In the genomic region with DNA sequence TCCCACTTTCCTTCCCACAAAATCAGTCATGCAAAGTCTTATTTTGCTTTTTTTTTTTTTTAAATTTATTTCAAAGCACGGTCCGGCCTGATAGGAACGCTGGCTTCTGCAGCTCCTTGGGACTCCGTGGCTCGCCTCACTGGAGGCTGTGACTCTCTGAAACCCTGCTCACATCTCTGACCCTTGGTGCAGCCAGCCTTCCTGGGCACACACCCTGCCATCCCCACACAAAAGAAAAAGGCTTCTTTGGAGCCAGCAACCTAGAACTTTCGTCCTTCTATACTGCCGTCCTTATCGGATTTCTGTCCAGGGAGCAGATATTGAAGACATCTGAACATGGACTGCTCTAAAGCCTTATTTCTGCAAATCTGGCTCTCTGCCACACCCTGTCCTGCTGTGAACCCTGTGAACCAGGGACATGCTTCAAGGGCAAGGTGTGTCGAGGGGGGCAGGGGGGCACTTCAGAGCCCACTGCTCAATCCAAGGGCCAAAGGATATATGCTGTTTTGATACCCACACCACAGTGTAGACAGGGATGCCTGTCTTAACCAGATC, we compare ENCODE assay signal across 17 mouse cellular contexts. TPM values are rescaled to one million over a fixed set of nuclear protein-coding genes. Genes with fewer than 3 reads are reported as not detected.
A peak's percentile ranks its signal among the peaks of the same experiment; 100 is the strongest.
DNase-seq lines count a peak whose midpoint lies in the region; ATAC-seq and TF ChIP-seq lines count a peak whose summit lies in the region.
"Had no signal": no experiment of that assay in that cellular context is flagged by ENCODE, and none has a peak within 500 bp of the region (broad histone marks: within the 10 kb centered on the region; RNA-seq: fewer than 3 reads in every experiment).

No protein-coding gene starts in this region.

- no peak overlapping the region for H3K4me2 ChIP-seq in forebrain, embryonic 13.5 days
- no peak overlapping the region for H3K4me2 ChIP-seq in hindbrain, embryonic 13.5 days
- no peak overlapping the region for H3K4me2 ChIP-seq in hindbrain, embryonic 11.5 days (replicated peaks; ENCODE audit: low read depth, low read length)
- no peak overlapping the region for H3K4me2 ChIP-seq in lung, embryonic 14.5 days
- H3K4me2 ChIP-seq: embryonic facial prominence, embryonic 15.5 days; heart, embryonic 15.5 days; liver, embryonic 11.5 days; midbrain, embryonic 13.5 days had no signal

- no peak overlapping the region for H3K4me3 ChIP-seq in forebrain, embryonic 13.5 days
- H3K4me3 ChIP-seq in forebrain, embryonic 10.5 days, result no peak overlapping the region
- no peak overlapping the region for H3K4me3 ChIP-seq in hindbrain, embryonic 13.5 days
- H3K4me3 ChIP-seq in hindbrain, embryonic 11.5 days (ENCODE audit: low read depth, low read length), result no peak overlapping the region
- H3K4me3 ChIP-seq in lung, embryonic 14.5 days (ENCODE audit: low read depth, low read length), result no peak overlapping the region
- H3K4me3 ChIP-seq: embryonic facial prominence, embryonic 15.5 days; heart, embryonic 15.5 days; midbrain, embryonic 13.5 days had no signal

- no peak for TF ChIP-seq CTCF in lung, embryonic 14.5 days (IDR thresholded peaks at IDR 0.05; ENCODE audit: low read depth)

- H3K27ac ChIP-seq in forebrain, embryonic 13.5 days, result peak overlapping the region; percentile 35; the same call in 1 of the 2 replicates
- no peak overlapping the region for H3K27ac ChIP-seq in forebrain, embryonic 10.5 days
- peak overlapping the region; percentile 44 for H3K27ac ChIP-seq in hindbrain, embryonic 13.5 days
- no peak overlapping the region for H3K27ac ChIP-seq in hindbrain, embryonic 11.5 days (ENCODE audit: low read depth, low read length)
- H3K27ac ChIP-seq in lung, embryonic 14.5 days (ENCODE audit: low read depth), result peak overlapping the region; percentile 4; the same call in 1 of the 2 replicates
- H3K27ac ChIP-seq: heart, embryonic 15.5 days; macrophage; midbrain, embryonic 13.5 days had no signal

- no peaks in the 10 kb centered on the region; the same call in none of the 2 replicates for H3K36me3 ChIP-seq in forebrain, embryonic 13.5 days (ENCODE audit: poor library complexity, severe bottlenecking)
- peaks cover 49% of the 10 kb centered on the region for H3K36me3 ChIP-seq in forebrain, embryonic 10.5 days (replicated peaks)
- H3K36me3 ChIP-seq in hindbrain, embryonic 13.5 days, result no peaks in the 10 kb centered on the region
- no peaks in the 10 kb centered on the region for H3K36me3 ChIP-seq in hindbrain, embryonic 11.5 days (ENCODE audit: control insufficient read depth, insufficient read depth, low read length)
- H3K36me3 ChIP-seq in lung, embryonic 14.5 days (ENCODE audit: insufficient read depth), result 0 out of 2 replicates have a peak, but pooled peaks cover 2% of the 10 kb centered on the region
- H3K36me3 ChIP-seq: embryonic facial prominence, embryonic 15.5 days; midbrain, embryonic 13.5 days had no signal

- no peaks in the 10 kb centered on the region for H3K27me3 ChIP-seq in forebrain, embryonic 13.5 days
- no peaks in the 10 kb centered on the region for H3K27me3 ChIP-seq in forebrain, embryonic 10.5 days (ENCODE audit: poor library complexity, severe bottlenecking)
- H3K27me3 ChIP-seq in hindbrain, embryonic 13.5 days, result no peaks in the 10 kb centered on the region
- no peaks in the 10 kb centered on the region for H3K27me3 ChIP-seq in hindbrain, embryonic 11.5 days (ENCODE audit: control insufficient read depth, insufficient read depth, low read length)
- no peaks in the 10 kb centered on the region for H3K27me3 ChIP-seq in lung, embryonic 14.5 days (ENCODE audit: insufficient read depth, low read length)
- H3K27me3 ChIP-seq: embryonic facial prominence, embryonic 15.5 days; heart, embryonic 15.5 days; midbrain, embryonic 13.5 days; Patski had no signal

- DNase-seq in forebrain, embryonic 10.5 days (ENCODE audit: extremely low spot score, low spot score), result no peak
- DNase-seq in hindbrain, embryonic 11.5 days (ENCODE audit: low spot score), result no peak
- no peak for DNase-seq in lung, embryonic 14.5 days
- DNase-seq in lung, postnatal 10 days, result no peak
- no peak for DNase-seq in layer of hippocampus, postnatal 36 days
- DNase-seq: cerebellum, adult 2 months; lung, adult 2 months; thymus, postnatal 4 days had no signal

- H3K9me3 ChIP-seq in forebrain, embryonic 13.5 days (replicated peaks), result no peaks in the 10 kb centered on the region; the same call in 1 of the 2 replicates
- no peaks in the 10 kb centered on the region; the same call in 1 of the 2 replicates for H3K9me3 ChIP-seq in forebrain, embryonic 10.5 days
- H3K9me3 ChIP-seq in hindbrain, embryonic 13.5 days, result no peaks in the 10 kb centered on the region
- H3K9me3 ChIP-seq in hindbrain, embryonic 11.5 days (ENCODE audit: control insufficient read depth, low read length), result no peaks in the 10 kb centered on the region
- H3K9me3 ChIP-seq in lung, embryonic 14.5 days (ENCODE audit: low read depth, low read length), result no peaks in the 10 kb centered on the region
- H3K9me3 ChIP-seq: embryonic facial prominence, embryonic 15.5 days; heart, embryonic 15.5 days; midbrain, embryonic 13.5 days had no signal

- WGBS in forebrain, embryonic 13.5 days, result 74% methylated on average over 9 of the region's 9 CpGs
- WGBS in forebrain, embryonic 10.5 days, result 89% methylated on average over 9 of the region's 9 CpGs
- 82% methylated on average over 9 of the region's 9 CpGs for WGBS in hindbrain, embryonic 13.5 days
- 82% methylated on average over 9 of the region's 9 CpGs for WGBS in hindbrain, embryonic 11.5 days
- 78% methylated on average over 9 of the region's 9 CpGs for WGBS in lung, embryonic 14.5 days

- H3K9ac ChIP-seq in forebrain, embryonic 13.5 days, result no peak overlapping the region
- H3K9ac ChIP-seq in hindbrain, embryonic 13.5 days, result no peak overlapping the region
- H3K9ac ChIP-seq in hindbrain, embryonic 11.5 days (ENCODE audit: low read depth, low read length), result no peak overlapping the region
- no peak overlapping the region for H3K9ac ChIP-seq in lung, embryonic 14.5 days
- H3K9ac ChIP-seq: embryonic facial prominence, embryonic 15.5 days; heart, embryonic 15.5 days; midbrain, embryonic 13.5 days had no signal

- ATAC-seq in forebrain, embryonic 13.5 days, result no peak
- no peak for ATAC-seq in hindbrain, embryonic 13.5 days (ENCODE audit: low FRiP score)
- ATAC-seq in hindbrain, embryonic 11.5 days (ENCODE audit: low FRiP score), result no peak
- no peak for ATAC-seq in lung, embryonic 14.5 days (ENCODE audit: insufficient read depth)
- ATAC-seq: activated CD4-positive, CD25-positive, alpha-beta regulatory T cell, adult 4 months; midbrain, embryonic 13.5 days; Patski had no signal

- peaks cover 19% of the 10 kb centered on the region for H3K4me1 ChIP-seq in forebrain, embryonic 13.5 days
- H3K4me1 ChIP-seq in forebrain, embryonic 10.5 days, result 0 out of 2 replicates have a peak, but pooled peaks cover 2% of the 10 kb centered on the region
- H3K4me1 ChIP-seq in hindbrain, embryonic 13.5 days (replicated peaks), result peaks cover 19% of the 10 kb centered on the region
- no peaks in the 10 kb centered on the region for H3K4me1 ChIP-seq in hindbrain, embryonic 11.5 days (replicated peaks; ENCODE audit: control insufficient read depth, insufficient read depth, low read length)
- H3K4me1 ChIP-seq in lung, embryonic 14.5 days (ENCODE audit: insufficient read depth), result peaks cover 7% of the 10 kb centered on the region; the same call in 1 of the 2 replicates

RNA-seq across cellular contexts. Expression of gene Slc7a1, which starts 15.1 kb away (rescaled TPM):
- 24.4 and 27.2 TPM in 2 replicates for polyA plus RNA-seq in forebrain, embryonic 13.5 days (2015; fragmentation: Nextera tagmentation; extraction: Ambion mirVana)
- 17.4 and 17.6 TPM in 2 replicates for polyA plus RNA-seq in forebrain, embryonic 10.5 days (2016; fragmentation: Nextera tagmentation; extraction: Ambion mirVana)
- polyA plus RNA-seq in hindbrain, embryonic 13.5 days (2015; fragmentation: Nextera tagmentation; extraction: Ambion mirVana), result 29.6 and 31.3 TPM in 2 replicates
- 16.9 and 20.9 TPM in 2 replicates for polyA plus RNA-seq in hindbrain, embryonic 11.5 days (2014; fragmentation: Nextera tagmentation; extraction: Ambion mirVana)
- 28.9 and 31.3 TPM in 2 replicates for polyA plus RNA-seq in lung, embryonic 14.5 days (2014; fragmentation: Nextera tagmentation; extraction: Ambion mirVana)
- total RNA-seq in layer of hippocampus, postnatal 36 days (2021), result 10 to 100 TPM; 24.2 to 25.9 TPM

Comparison
In these comparisons a context has a peak if more than half of its experiments do, and no peak if none do; other contexts are left out.
1. H3K27ac ChIP-seq: peak in forebrain, embryonic 13.5 days (single experiment), hindbrain, embryonic 13.5 days (single experiment) and lung, embryonic 14.5 days (single experiment); none in forebrain, embryonic 10.5 days (single experiment) and hindbrain, embryonic 11.5 days (single experiment).